Mouse (Mus musculus) thymus, postnatal 14 days (tissue): ENCODE data around the gene Hoxd12.
A peak's percentile ranks its signal among the peaks of the same experiment; 100 is the strongest.

Experiments
- DNase-seq: peaks from one replicate; pipeline ENCODE4 v3.0.0; 2021

The Hoxd12 gene

GRCm38 (mm10) chr2:74696442-74697335 lies 21.9 kb downstream of the Hoxd12 start:
- DNase-seq = no peak

- no peak for DNase-seq
Measured at GRCm38 (mm10) chr2:74697567-74698121, 22.8 kb downstream of the Hoxd12 start, which contains the start of gene Hoxd9. Gene Hoxd9 (plus strand): TSS chr2:74697727.

DNA sequence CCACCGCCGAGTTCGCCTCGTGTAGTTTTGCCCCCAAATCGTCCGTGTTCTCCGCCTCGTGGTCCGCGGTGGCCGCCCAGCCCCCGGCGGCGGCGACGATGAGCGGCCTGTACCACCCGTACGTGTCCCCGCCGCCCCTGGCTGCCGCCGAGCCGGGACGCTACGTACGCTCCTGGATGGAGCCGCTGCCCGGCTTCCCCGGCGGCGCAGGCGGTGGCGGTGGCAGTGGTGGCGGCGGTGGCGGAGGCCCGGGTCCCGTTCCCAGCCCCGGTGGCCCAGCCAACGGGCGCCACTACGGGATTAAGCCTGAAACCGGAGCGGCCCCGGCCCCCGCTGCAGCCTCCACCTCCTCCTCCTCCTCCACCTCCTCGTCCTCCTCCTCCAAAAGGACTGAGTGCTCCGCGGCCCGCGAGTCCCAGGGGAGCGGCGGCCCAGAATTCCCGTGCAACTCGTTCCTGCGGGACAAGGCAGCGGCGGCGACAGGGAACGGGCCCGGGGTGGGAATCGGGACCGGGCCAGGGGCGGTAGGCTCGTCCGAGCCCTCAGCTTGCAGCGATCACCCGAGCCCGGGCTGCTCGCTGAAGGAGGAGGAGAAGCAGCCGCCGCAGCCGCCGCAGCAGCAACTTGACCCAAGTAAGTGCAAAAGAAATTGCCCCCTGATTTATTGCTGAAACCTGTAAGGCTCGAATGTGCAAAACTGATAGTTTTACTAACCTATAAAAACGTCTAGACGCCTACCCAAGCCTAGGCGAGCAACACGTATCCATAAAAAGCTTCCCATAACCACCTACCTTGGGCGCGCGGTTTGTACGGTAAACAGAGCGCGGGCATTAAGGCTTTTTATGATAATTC lies 23.6 kb downstream of the Hoxd12 start:
- DNase-seq = no peak

- DNase-seq = no peak
Measured at GRCm38 (mm10) chr2:74699053-74699430, 24.2 kb downstream of the Hoxd12 start.

- DNase-seq = no peak
Measured at GRCm38 (mm10) chr2:74699664-74700545, 25.1 kb downstream of the Hoxd12 start.

DNA sequence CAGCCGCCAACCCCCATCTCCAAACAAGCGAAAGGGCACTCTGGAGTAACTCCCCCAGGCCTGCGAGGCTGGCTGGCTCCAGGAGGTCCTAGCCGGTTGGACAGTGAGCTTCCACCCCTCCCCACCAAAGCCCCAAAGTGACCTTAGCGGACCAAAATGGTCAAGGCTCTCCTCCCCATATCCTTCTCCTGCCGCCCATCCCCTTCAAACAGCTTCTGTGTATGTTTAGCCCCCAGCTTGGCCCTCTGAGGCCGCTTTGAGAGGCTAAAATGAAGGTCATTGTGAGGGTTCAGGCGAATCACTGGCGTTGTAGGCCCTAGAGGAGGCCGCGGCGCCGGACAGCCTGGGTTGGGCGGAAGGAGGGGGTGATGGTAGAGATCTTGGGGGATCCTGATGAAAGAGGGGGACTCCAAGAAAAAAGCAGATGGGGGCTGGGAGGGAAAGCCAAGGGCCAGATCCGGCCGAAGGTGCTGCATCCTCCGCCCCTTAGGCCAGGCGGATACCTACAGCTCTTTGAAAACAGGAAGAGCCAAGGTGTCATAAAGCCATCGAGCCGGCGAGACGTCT lies 25.8 kb downstream of the Hoxd12 start:
- DNase-seq = no peak

- peak; percentile 66 for DNase-seq
Measured at GRCm38 (mm10) chr2:74701949-74702819, 27.4 kb downstream of the Hoxd12 start.

DNA sequence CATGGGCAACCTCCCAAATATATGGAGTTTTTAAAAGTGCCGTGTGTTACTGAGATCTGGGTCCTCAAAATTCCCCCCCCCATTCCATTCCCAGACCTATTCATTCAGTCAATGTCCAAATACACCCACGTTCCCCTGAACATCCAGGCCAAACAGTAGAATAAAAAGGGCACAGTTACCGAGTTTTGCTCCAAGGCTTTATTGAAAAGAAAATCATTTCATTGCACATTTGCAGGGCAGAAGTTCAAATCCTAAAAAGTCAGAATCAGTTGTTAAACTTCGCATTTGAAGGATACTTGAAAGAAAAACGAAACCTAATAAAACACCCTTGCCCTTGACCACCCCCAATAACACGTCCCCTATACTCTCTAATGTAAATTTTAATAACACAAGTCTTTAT lies 28.0 kb downstream of the Hoxd12 start:
- DNase-seq = no peak

- DNase-seq = no peak
Measured at GRCm38 (mm10) chr2:74703317-74703716, 28.5 kb downstream of the Hoxd12 start.

- DNase-seq = no peak
Measured at GRCm38 (mm10) chr2:74703720-74704392, 29.0 kb downstream of the Hoxd12 start.

- peak; percentile 44 for DNase-seq
Measured at GRCm38 (mm10) chr2:74704393-74704998, 29.7 kb downstream of the Hoxd12 start, which contains the start of gene Hoxd8. Gene Hoxd8 (plus strand): TSS chr2:74704615.

GRCm38 (mm10) chr2:74704999-74705466 lies 30.2 kb downstream of the Hoxd12 start:
- no peak for DNase-seq

GRCm38 (mm10) chr2:74705467-74706089 lies 30.8 kb downstream of the Hoxd12 start:
- DNase-seq = no peak

- no peak for DNase-seq
Measured at GRCm38 (mm10) chr2:74706393-74706960, 31.7 kb downstream of the Hoxd12 start.

- no peak for DNase-seq
Measured at GRCm38 (mm10) chr2:74707599-74707998, 32.8 kb downstream of the Hoxd12 start.

- no peak for DNase-seq
Measured at GRCm38 (mm10) chr2:74708676-74709075, 33.9 kb downstream of the Hoxd12 start.

GRCm38 (mm10) chr2:74709465-74710419 lies 34.9 kb downstream of the Hoxd12 start:
- DNase-seq = no peak
